Mouse (Mus musculus) liver, adult 2 months (tissue): ENCODE data around the gene Col2a1. TPM values are rescaled to one million over a fixed set of nuclear protein-coding genes. Genes with fewer than 3 reads are reported as not detected.

Experiments
- DNase-seq: peaks from one replicate; pipeline ENCODE4 v3.0.0-alpha.2; 2011; ENCODE audit warnings: low read depth, low spot score; ENCODE audit errors: extremely low read depth
- H3K27ac ChIP-seq: fragments of 200-500 bp; replicated peaks from 2 replicates; pipeline ENCODE4 v1.5.1; 2012; ENCODE audit warnings: low read depth, mild to moderate bottlenecking, control low read depth, inconsistent platforms, low read length; ENCODE audit not compliant: insufficient read depth
- H3K27me3 ChIP-seq: fragments of 200-500 bp; 2 replicates; pipeline ENCODE4 v1.6.1; 2012; ENCODE audit warnings: mild to moderate bottlenecking, moderate library complexity, low read length, inconsistent platforms; ENCODE audit not compliant: control insufficient read depth, insufficient read depth
- H3K36me3 ChIP-seq: fragments of 200-500 bp; 2 replicates; pipeline ENCODE4 v1.6.1; 2012; ENCODE audit warnings: low read length, inconsistent platforms; ENCODE audit not compliant: control insufficient read depth, insufficient read depth
- H3K4me1 ChIP-seq: fragments of 200-500 bp; 2 replicates; pipeline ENCODE4 v1.6.1; 2011; ENCODE audit warnings: low read length; ENCODE audit not compliant: control insufficient read depth, insufficient read depth
- H3K4me3 ChIP-seq: fragments of 200-500 bp; 2 replicates; pipeline ENCODE4 v1.5.1; 2011; ENCODE audit warnings: low read depth, mild to moderate bottlenecking, control low read depth, low read length, moderate library complexity; ENCODE audit not compliant: insufficient read depth
- H3K79me2 ChIP-seq: fragments of 200-500 bp; 2 replicates; pipeline ENCODE4 v1.6.1; 2012; ENCODE audit warnings: inconsistent platforms, mild to moderate bottlenecking, low read length, moderate library complexity; ENCODE audit not compliant: control insufficient read depth, insufficient read depth
- H3K9ac ChIP-seq: fragments of 200-500 bp; 2 replicates; pipeline ENCODE4 v1.6.1; 2012; ENCODE audit warnings: low read depth, mild to moderate bottlenecking, control low read depth, inconsistent platforms, low read length
- CTCF ChIP-seq: fragments of 200-500 bp; IDR thresholded peaks from 2 replicates; pipeline ENCODE4 v1.5.1; 2011; ENCODE audit warnings: low read depth, low read length, control low read depth
- POLR2A ChIP-seq: fragments of 200-500 bp; IDR thresholded peaks from 2 replicates; pipeline ENCODE4 v1.6.1; 2011; ENCODE audit warnings: low read length, control low read depth; ENCODE audit not compliant: insufficient read depth; ENCODE audit errors: extremely low read depth
- WGBS: fragments of 180-500 bp; shearing (Covaris S2); methylation state at CpG from one replicate; pipeline ENCODE4 v1.1.7; 2018; 5-methylcytosine and 5-hydroxymethylcytosine counted together
- polyA plus RNA-seq: library from polyadenylated mRNA; depleted of rRNA; stranded (reverse); fragments of >200 nt; gene quantifications from 2 replicates; pipeline ENCODE4 v1.2.3, GENCODE M21; 2012
- total RNA-seq: library from RNA; depleted of rRNA; stranded (reverse); fragments of >200 nt; gene quantifications from 2 replicates; pipeline ENCODE4 v1.2.3, GENCODE M21; 2014

Gene Col2a1
- total and polyA plus RNA-seq, 2 experiments: not detected

GRCm38 (mm10) chr15:97973248-97974005 is 31.1 kb downstream of the Col2a1 start:
- Histone ChIP-seq H3K27ac (no peak overlapping the region), H3K36me3 (no peaks in the 10 kb centered on the region), H3K79me2 (no peaks in the 10 kb centered on the region), H3K4me3 (no peak overlapping the region), H3K27me3 (no peaks in the 10 kb centered on the region), H3K4me1 (no peaks in the 10 kb centered on the region), H3K9ac (no peak overlapping the region)
- TF ChIP-seq POLR2A (no peak), CTCF (no peak)
- WGBS: 59% methylated on average over 11 of the region's 11 CpGs
- no peak for DNase-seq

DNA sequence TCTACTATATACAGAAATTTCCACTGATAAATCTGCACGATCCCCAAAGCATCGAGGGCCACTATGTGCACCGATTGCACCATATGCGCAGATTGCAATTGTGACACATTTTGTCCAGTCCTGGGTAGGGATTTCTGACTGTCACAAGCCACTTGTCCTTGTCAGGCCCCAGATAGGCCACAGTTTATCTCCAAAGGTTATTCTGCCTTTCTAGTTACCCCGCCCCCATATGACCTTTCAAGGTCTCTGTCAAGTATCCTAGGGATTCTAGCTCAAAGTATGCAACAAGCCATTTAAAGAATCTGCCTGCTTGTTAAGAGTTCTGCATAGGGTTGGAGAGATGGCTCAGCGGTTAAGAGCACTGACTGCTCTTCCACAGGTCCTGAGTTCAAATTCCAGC is 31.9 kb downstream of the Col2a1 start:
- Histone ChIP-seq H3K4me3 (no peak overlapping the region), H3K27ac (no peak overlapping the region), H3K79me2 (no peaks in the 10 kb centered on the region), H3K4me1 (no peaks in the 10 kb centered on the region), H3K36me3 (no peaks in the 10 kb centered on the region), H3K9ac (no peak overlapping the region), H3K27me3 (no peaks in the 10 kb centered on the region)
- TF ChIP-seq CTCF: no peak
- no peak for TF ChIP-seq POLR2A
- 71% methylated on average over 6 of the region's 6 CpGs for WGBS
- DNase-seq: no peak

- WGBS: 62% methylated on average over 6 of the region's 6 CpGs
- H3K4me1 ChIP-seq: no peaks in the 10 kb centered on the region
- H3K79me2 ChIP-seq: no peaks in the 10 kb centered on the region
- no peak overlapping the region for H3K4me3 ChIP-seq
- H3K36me3 ChIP-seq: no peaks in the 10 kb centered on the region
- H3K27me3 ChIP-seq: no peaks in the 10 kb centered on the region
- H3K9ac ChIP-seq: no peak overlapping the region
- peak; percentile 3 for DNase-seq
- no peak overlapping the region for H3K27ac ChIP-seq
- TF ChIP-seq POLR2A: no peak
- peak; percentile 74 for TF ChIP-seq CTCF
These were observed 34.2 kb downstream of the Col2a1 start for GRCm38 (mm10) chr15:97970299-97970698.

- H3K9ac ChIP-seq: no peak overlapping the region
- TF ChIP-seq CTCF (no peak), POLR2A (no peak)
- WGBS: 84% methylated on average over 17 of the region's 17 CpGs
- H3K36me3 ChIP-seq: no peaks in the 10 kb centered on the region
- H3K4me1 ChIP-seq: no peaks in the 10 kb centered on the region
- no peaks in the 10 kb centered on the region for H3K27me3 ChIP-seq
- DNase-seq: no peak
- no peak overlapping the region for H3K4me3 ChIP-seq
- no peak overlapping the region for H3K27ac ChIP-seq
- H3K79me2 ChIP-seq: no peaks in the 10 kb centered on the region
These were observed 39.0 kb downstream of the Col2a1 start for GRCm38 (mm10) chr15:97965311-97966045.

- no peaks in the 10 kb centered on the region for H3K27me3 ChIP-seq
- H3K27ac ChIP-seq: no peak overlapping the region
- TF ChIP-seq CTCF (no peak), POLR2A (no peak)
- H3K36me3 ChIP-seq: no peaks in the 10 kb centered on the region
- H3K4me3 ChIP-seq: no peak overlapping the region
- WGBS: 45% methylated on average over 7 of the region's 7 CpGs
- H3K79me2 ChIP-seq: no peaks in the 10 kb centered on the region
- no peaks in the 10 kb centered on the region for H3K4me1 ChIP-seq
- H3K9ac ChIP-seq: peak overlapping the region; percentile 86
- DNase-seq: no peak
These were observed 39.7 kb downstream of the Col2a1 start for GRCm38 (mm10) chr15:97964836-97965187.
